Mouse (Mus musculus) embryonic facial prominence, embryonic 12.5 days (tissue): ENCODE measurements around the gene Cry2. TPM values are rescaled to one million over a fixed set of nuclear protein-coding genes. Genes with fewer than 3 reads are reported as not detected.

Experiments used
- ATAC-seq: fragments of 200-750 bp; cut with Nextera tagmentation; 2 replicates; pipeline ENCODE4 v1.8.0; 2017; ENCODE audit not compliant: insufficient number of reproducible peaks, insufficient read depth, low FRiP score, low TSS enrichment
- H3K27ac ChIP-seq: fragments of 300-500 bp; sonication (generic); 2 replicates; pipeline ENCODE4 v1.5.1; 2016; ENCODE audit warnings: mild to moderate bottlenecking
- H3K27me3 ChIP-seq: fragments of 300-500 bp; sonication (generic); 2 replicates; pipeline ENCODE4 v1.6.1; 2016; ENCODE audit warnings: mild to moderate bottlenecking, moderate library complexity
- H3K36me3 ChIP-seq: fragments of 300-500 bp; sonication (generic); 2 replicates; pipeline ENCODE4 v1.6.1; 2016; ENCODE audit warnings: mild to moderate bottlenecking
- H3K4me1 ChIP-seq: fragments of 300-500 bp; sonication (generic); 2 replicates; pipeline ENCODE4 v1.6.1; 2016
- H3K4me2 ChIP-seq: fragments of 300-500 bp; sonication (generic); replicated peaks from 2 replicates; pipeline ENCODE4 v1.6.1; 2016; ENCODE audit warnings: mild to moderate bottlenecking, moderate library complexity
- H3K4me3 ChIP-seq: fragments of 300-500 bp; sonication (generic); 2 replicates; pipeline ENCODE4 v1.5.1; 2016; ENCODE audit warnings: mild to moderate bottlenecking
- H3K9ac ChIP-seq: fragments of 300-500 bp; sonication (generic); 2 replicates; pipeline ENCODE4 v1.6.1; 2016; ENCODE audit warnings: mild to moderate bottlenecking, moderate library complexity
- H3K9me3 ChIP-seq: fragments of 300-500 bp; sonication (generic); 2 replicates; pipeline ENCODE4 v1.6.1; 2016; ENCODE audit warnings: mild to moderate bottlenecking, moderate library complexity
- WGBS: fragments of 180-500 bp; shearing (Covaris S2); methylation state at CpG from one replicate; pipeline ENCODE4 v1.1.7; 2016; 5-methylcytosine and 5-hydroxymethylcytosine counted together
- microRNA-seq: library from miRNA; unstranded; fragments of <30 nt; microRNA quantifications from one replicate; pipeline ENCODE4, GENCODE M21; 2017
- polyA plus RNA-seq: library from polyadenylated mRNA; unstranded; fragments of >200 nt; fragmentation: Nextera tagmentation; extraction: Ambion mirVana; gene quantifications from 2 replicates; pipeline ENCODE4 v1.2.1, GENCODE M21; 2016

Cry2 gene
- polyA plus RNA-seq, 1 experiment from 2014 or later = 28.8 TPM

- Histone ChIP-seq H3K27me3 (no peaks in the 10 kb centered on the region), H3K4me2 (no peak overlapping the region), H3K9me3 (no peaks in the 10 kb centered on the region), H3K4me1 (no peaks in the 10 kb centered on the region), H3K9ac (no peak overlapping the region), H3K4me3 (no peak overlapping the region), H3K36me3 (peaks cover 78% of the 10 kb centered on the region), H3K27ac (no peak overlapping the region)
- ATAC-seq = no peak
- WGBS = 84% methylated on average over 8 of the region's 8 CpGs
Observed at GRCm38 (mm10) chr2:92361795-92362194, 72.0 kb downstream of the Cry2 start.

- 23% methylated on average over 12 of the region's 12 CpGs for WGBS
- ATAC-seq = no peak
- Histone ChIP-seq H3K27me3 (no peaks in the 10 kb centered on the region), H3K27ac (no peak overlapping the region), H3K4me1 (no peaks in the 10 kb centered on the region), H3K4me2 (no peak overlapping the region), H3K9ac (no peak overlapping the region), H3K4me3 (no peak overlapping the region), H3K9me3 (no peaks in the 10 kb centered on the region), H3K36me3 (peaks cover 72% of the 10 kb centered on the region)
Observed at GRCm38 (mm10) chr2:92360893-92361292, 73.0 kb downstream of the Cry2 start.

- Histone ChIP-seq H3K27me3 (no peaks in the 10 kb centered on the region), H3K9ac (no peak overlapping the region), H3K9me3 (no peaks in the 10 kb centered on the region), H3K27ac (no peak overlapping the region), H3K4me1 (no peaks in the 10 kb centered on the region), H3K4me2 (no peak overlapping the region), H3K36me3 (peaks cover 71% of the 10 kb centered on the region), H3K4me3 (no peak overlapping the region)
- WGBS = 71% methylated on average over 23 of the region's 25 CpGs
- ATAC-seq = no peak
Observed at GRCm38 (mm10) chr2:92360186-92360823, 73.5 kb downstream of the Cry2 start.

- no peaks in the 10 kb centered on the region for H3K27me3 ChIP-seq
- no peak overlapping the region for H3K4me2 ChIP-seq
- H3K4me3 ChIP-seq = no peak overlapping the region
- no peaks in the 10 kb centered on the region for H3K4me1 ChIP-seq
- no peak overlapping the region for H3K9ac ChIP-seq
- H3K9me3 ChIP-seq = no peaks in the 10 kb centered on the region
- 93% methylated on average over 2 of the region's 2 CpGs for WGBS
- ATAC-seq = no peak
- H3K27ac ChIP-seq = no peak overlapping the region
- H3K36me3 ChIP-seq = peaks cover 66% of the 10 kb centered on the region
Observed at GRCm38 (mm10) chr2:92359301-92359700, 74.5 kb downstream of the Cry2 start.

GRCm38 (mm10) chr2:92354224-92354623, 79.6 kb downstream of the Cry2 start:
- Histone ChIP-seq H3K9me3 (no peaks in the 10 kb centered on the region), H3K4me2 (no peak overlapping the region), H3K27ac (no peak overlapping the region), H3K36me3 (peaks cover 65% of the 10 kb centered on the region), H3K9ac (no peak overlapping the region), H3K4me3 (no peak overlapping the region), H3K4me1 (no peaks in the 10 kb centered on the region), H3K27me3 (no peaks in the 10 kb centered on the region)
- WGBS = 46% methylated on average over 6 of the region's 6 CpGs
- no peak for ATAC-seq

Small RNA genes lying within 50 kb of the gene (microRNA-seq; reads per million reads assigned to microRNA genes)
- gene Mir7000 = 0.54 reads per million

Other genes with a start within 250 kb of the Cry2 start
- gene Pex16, start 59.4 kb downstream of the Cry2 start, polyA plus RNA-seq = 18.4 and 19.7 TPM in 2 replicates
- 10.3 and 10.5 TPM in 2 replicates for gene Large2, start 59.2 kb downstream of the Cry2 start, polyA plus RNA-seq
- gene 1700029I15Rik, start 51.5 kb downstream of the Cry2 start, polyA plus RNA-seq = 4.7 and 5.4 TPM in 2 replicates
- gene Mapk8ip1, start 32.8 kb downstream of the Cry2 start, polyA plus RNA-seq = 49.0 and 55.8 TPM in 2 replicates
- gene Slc35c1, start 26.5 kb upstream of the Cry2 start, polyA plus RNA-seq = 9.5 and 10.2 TPM in 2 replicates
- gene Chst1, start 165.7 kb upstream of the Cry2 start, polyA plus RNA-seq = 7.9 and 8.5 TPM in 2 replicates